Comparison of ENCODE assay signal across 18 mouse cellular contexts in genomic region chr13:56026026-56026425, GRCm38 (mm10).
"Had no signal": no experiment of that assay in that cellular context is flagged by ENCODE, and none has a peak within 500 bp of the region (broad histone marks: within the 10 kb centered on the region; RNA-seq: fewer than 3 reads in every experiment).

No protein-coding gene starts in this region.

- H3K4me2 ChIP-seq: kidney, embryonic 15.5 days; liver, embryonic 11.5 days; liver, embryonic 15.5 days; lung, embryonic 14.5 days; midbrain, embryonic 11.5 days; neural tube, embryonic 13.5 days had no signal

- H3K36me3 ChIP-seq: kidney, embryonic 15.5 days; limb, embryonic 10.5 days; liver, embryonic 15.5 days; neural tube, embryonic 13.5 days had no signal

- H3K9ac ChIP-seq: kidney, embryonic 15.5 days; liver, embryonic 15.5 days; lung, embryonic 14.5 days; neural tube, embryonic 13.5 days had no signal

- ATAC-seq: intestine, embryonic 16.5 days; midbrain, embryonic 16.5 days had no signal

- H3K9me3 ChIP-seq: kidney, embryonic 15.5 days; limb, embryonic 10.5 days; liver, embryonic 15.5 days; megakaryocyte, embryonic 14.5 days; neural tube, embryonic 13.5 days had no signal

- H3K27ac ChIP-seq: kidney, embryonic 15.5 days; left cerebral cortex, adult 2 months; limb, embryonic 10.5 days; liver, embryonic 15.5 days; macrophage; neural tube, embryonic 13.5 days had no signal

- H3K4me1 ChIP-seq: liver, embryonic 15.5 days; neural tube, embryonic 13.5 days had no signal

- H3K27me3 ChIP-seq: liver, embryonic 15.5 days; neural tube, embryonic 13.5 days had no signal

- H3K4me3 ChIP-seq: kidney, embryonic 15.5 days; left cerebral cortex, adult 2 months; limb, embryonic 10.5 days; liver, embryonic 15.5 days; megakaryocyte, embryonic 14.5 days; neural tube, embryonic 13.5 days had no signal

- DNase-seq: kidney, adult 2 months; kidney, postnatal 14 days; lung, postnatal 14 days; retina, postnatal 1 day; right cerebral cortex, postnatal 4 days; spleen, adult 18-20 months had no signal
